Mouse (Mus musculus): ENCODE measurements around the gene Kptn.

DNA sequence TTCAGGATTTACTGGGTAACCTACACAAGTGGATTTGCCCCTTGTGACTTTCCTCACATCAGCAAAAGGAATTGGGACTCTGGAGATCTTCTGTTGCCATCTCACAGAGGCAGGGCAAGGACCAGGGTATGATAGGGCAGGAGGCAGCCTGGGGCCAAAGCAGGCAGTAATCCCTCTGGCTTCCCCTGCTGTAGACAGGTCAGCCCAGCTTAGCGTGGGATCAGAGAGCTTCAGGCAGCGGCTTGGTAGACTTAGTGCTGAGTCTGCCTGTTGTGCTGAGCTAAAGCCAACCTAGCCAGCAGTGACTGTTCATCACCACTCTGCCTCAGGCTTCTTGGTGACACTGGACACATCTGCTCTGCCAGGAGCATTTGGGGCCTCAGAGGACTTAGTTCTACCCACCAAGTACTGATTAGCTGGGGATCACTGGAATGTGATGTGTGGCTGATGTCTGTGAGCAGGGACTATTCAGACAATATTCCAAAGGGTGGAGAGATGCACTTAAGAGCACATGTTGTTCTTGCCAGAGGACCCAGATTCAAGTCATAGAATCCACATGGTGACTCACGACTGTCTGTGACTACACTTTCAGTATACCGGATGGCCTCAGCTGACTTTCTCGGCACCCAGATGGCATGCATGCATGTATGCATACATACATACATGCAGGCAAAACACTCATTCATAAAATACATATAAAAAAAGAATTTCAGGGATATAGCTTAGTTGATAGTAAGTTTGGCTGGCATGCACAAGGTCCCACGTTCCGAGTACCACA is 14.9 kb upstream of the Kptn start:
- TF ChIP-seq CTCF (IDR thresholded peaks at IDR 0.05) = no peak
- no peak for TF ChIP-seq EP300 (IDR thresholded peaks at IDR 0.05)

Measured in lung, postnatal 0 days (tissue).